Mouse (Mus musculus) MEL (cell line): Measurements from ENCODE around the gene Apobec3.

Experiments used
- CHD2 ChIP-seq: IDR thresholded peaks from 2 replicates; pipeline ENCODE4 v1.6.1; 2011; ENCODE audit warnings: low read length, improper control_type of control experiment
- CTCF ChIP-seq, 3 experiments: IDR thresholded peaks in 2 of 3; conservative IDR thresholded peaks in 1 of 3; 2 replicates each; pipeline ENCODE4 v1.5.1; 2011 to 2012; ENCODE audit warnings: low read length in 3 of 3, low read depth in 2 of 3, mild to moderate bottlenecking in 2 of 3, improper control_type of control experiment in 1 of 3, inconsistent platforms in 1 of 3, mixed read lengths in 1 of 3, moderate library complexity in 1 of 3; ENCODE audit not compliant: control insufficient read depth in 1 of 3, insufficient read depth in 1 of 3, poor library complexity in 1 of 3, severe bottlenecking in 1 of 3
- EP300 ChIP-seq, 2 experiments: IDR thresholded peaks; 2 replicates each; pipeline ENCODE4 v1.6.1; 2011; ENCODE audit warnings: improper control_type of control experiment in 2 of 2, low read length in 2 of 2, low read depth in 1 of 2, mild to moderate bottlenecking in 1 of 2
- GATA1 ChIP-seq: IDR thresholded peaks from 2 replicates; pipeline ENCODE4 v1.6.1; 2011; ENCODE audit warnings: low read depth, low read length, improper control_type of control experiment
- HCFC1 ChIP-seq: IDR thresholded peaks from 2 replicates; pipeline ENCODE4 v1.6.1; 2012; ENCODE audit warnings: low read depth, mild to moderate bottlenecking, inconsistent platforms, low read length, improper control_type of control experiment, moderate library complexity
- MAX ChIP-seq: IDR thresholded peaks from 2 replicates; pipeline ENCODE4 v1.6.1; 2011; ENCODE audit warnings: low read length, improper control_type of control experiment
- MXI1 ChIP-seq: IDR thresholded peaks from 2 replicates; pipeline ENCODE4 v1.6.1; 2011; ENCODE audit warnings: mild to moderate bottlenecking, low read depth, low read length, improper control_type of control experiment
- NELFE ChIP-seq: IDR thresholded peaks from 2 replicates; pipeline ENCODE4 v1.6.1; 2011; ENCODE audit warnings: low read depth, low read length, improper control_type of control experiment
- NRF1 ChIP-seq: IDR thresholded peaks from 2 replicates; pipeline ENCODE4 v1.6.1; 2014; ENCODE audit warnings: low read depth, mild to moderate bottlenecking, inconsistent platforms, low read length, improper control_type of control experiment, moderate library complexity; ENCODE audit not compliant: poor library complexity, insufficient read depth, severe bottlenecking
- POLR2A ChIP-seq, 2 experiments: IDR thresholded peaks; 2 replicates each; pipeline ENCODE4 v1.6.1; 2011 to 2012; ENCODE audit warnings: low read length in 2 of 2, mild to moderate bottlenecking in 2 of 2, control low read depth in 1 of 2, improper control_type of control experiment in 1 of 2, low read depth in 1 of 2, moderate library complexity in 1 of 2; ENCODE audit not compliant: control insufficient read depth in 1 of 2, insufficient read depth in 1 of 2, poor library complexity in 1 of 2
- SMC3 ChIP-seq: IDR thresholded peaks from 2 replicates; pipeline ENCODE4 v1.6.1; 2011; ENCODE audit warnings: low read depth, low read length, improper control_type of control experiment
- TAL1 ChIP-seq: IDR thresholded peaks from 2 replicates; pipeline ENCODE4 v1.6.1; 2012; ENCODE audit warnings: mild to moderate bottlenecking, inconsistent platforms, low read length, moderate library complexity, mixed read lengths
- ZC3H11A ChIP-seq: IDR thresholded peaks from 2 replicates; pipeline ENCODE4 v1.6.1; 2012; ENCODE audit warnings: low read depth, mild to moderate bottlenecking, inconsistent platforms, low read length, improper control_type of control experiment
- ZMIZ1 ChIP-seq: IDR thresholded peaks from 2 replicates; pipeline ENCODE4 v1.6.1; 2012; ENCODE audit warnings: low read depth, mild to moderate bottlenecking, inconsistent platforms, low read length, improper control_type of control experiment, moderate library complexity

DNA sequence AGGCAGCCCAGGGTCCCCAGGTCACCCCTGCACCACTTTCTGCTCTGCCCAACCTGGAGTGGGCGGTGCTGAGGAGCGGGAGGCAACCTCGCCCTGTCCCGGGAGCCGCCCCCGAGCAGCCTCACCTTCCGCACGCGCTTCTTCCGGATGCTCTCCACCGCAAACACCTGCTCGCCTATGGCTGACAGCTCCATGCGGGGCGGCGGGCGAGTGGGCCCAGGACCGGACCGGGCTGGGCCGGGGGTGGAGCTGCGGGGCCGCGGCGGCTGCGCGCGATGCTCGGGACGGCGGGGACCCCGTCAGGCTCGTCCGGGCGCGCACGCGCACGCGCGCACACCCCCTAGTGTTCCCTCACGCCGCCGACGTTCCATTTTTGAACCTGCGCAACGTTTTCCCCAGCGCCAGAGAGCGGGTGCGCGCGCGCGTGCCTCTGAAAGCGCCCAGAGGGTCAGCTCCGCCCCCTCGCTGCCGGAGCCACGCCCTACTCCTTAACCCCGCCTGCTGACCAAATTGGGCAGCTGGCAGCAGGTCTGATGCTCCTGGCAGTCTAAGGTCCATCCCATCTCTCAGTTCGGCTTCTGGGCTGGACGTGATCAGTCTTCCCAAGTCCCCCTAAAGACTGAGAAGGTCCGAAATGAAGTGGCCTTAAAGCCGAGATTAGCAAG, 41.0 kb downstream of the Apobec3 start:
- TF ChIP-seq NRF1: peak; percentile 80
- peak; percentile 52 to 61; a peak in 2 of 4 replicates for TF ChIP-seq POLR2A (IDR thresholded peaks at IDR 0.05; ENCODE audit: control insufficient read depth in 1 of 2, insufficient read depth in 1 of 2, low read depth in 1 of 2, low read length in 2 of 2, poor library complexity in 1 of 2)
- TF ChIP-seq CHD2: no peak
- TF ChIP-seq EP300 (IDR thresholded peaks at IDR 0.05; ENCODE audit: low read depth in 1 of 2, low read length in 2 of 2): no peak
- TF ChIP-seq TAL1: no peak
- no peak for TF ChIP-seq CTCF (IDR thresholded peaks at IDR 0.05 in 2 of 3, conservative IDR thresholded peaks at IDR 0.05 in 1 of 3; ENCODE audit: control insufficient read depth in 1 of 3, insufficient read depth in 1 of 3, low read depth in 2 of 3, low read length in 3 of 3, poor library complexity in 1 of 3, severe bottlenecking in 1 of 3)
- TF ChIP-seq NELFE: peak; percentile 48
- no peak for TF ChIP-seq ZC3H11A
- peak; percentile 54; the same call in 1 of the 2 replicates for TF ChIP-seq HCFC1
- no peak; the same call in 1 of the 2 replicates for TF ChIP-seq ZMIZ1
- peak; percentile 52; the same call in 1 of the 2 replicates for TF ChIP-seq MXI1
- no peak for TF ChIP-seq SMC3
- TF ChIP-seq MAX: no peak
- TF ChIP-seq GATA1: no peak
